16 mouse cellular contexts compared by ENCODE assay signal in the genomic region with DNA sequence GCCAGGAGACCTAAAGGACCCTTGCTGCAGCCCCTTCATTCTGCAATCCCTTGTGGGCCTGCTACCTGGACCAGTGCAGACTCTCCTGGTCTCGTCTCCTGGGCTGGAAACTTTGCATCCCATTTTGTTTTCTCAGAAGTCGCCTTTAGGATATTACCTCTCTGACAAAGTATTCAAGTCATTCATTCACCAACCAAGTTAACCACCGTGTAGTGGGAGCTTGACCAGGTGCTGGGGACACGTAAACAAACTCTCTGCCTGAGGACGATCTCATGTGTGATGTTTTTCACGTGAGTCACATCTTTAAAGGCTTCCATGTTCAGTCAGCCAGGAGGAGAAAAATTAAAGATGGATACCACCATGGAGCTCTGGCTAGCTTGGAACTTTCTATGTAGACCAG. TPM values are rescaled to one million over a fixed set of nuclear protein-coding genes. Genes with fewer than 3 reads are reported as not detected.
DNase-seq lines count a peak whose midpoint lies in the region; ATAC-seq and TF ChIP-seq lines count a peak whose summit lies in the region.
"Had no signal": no experiment of that assay in that cellular context is flagged by ENCODE, and none has a peak within 500 bp of the region (broad histone marks: within the 10 kb centered on the region; RNA-seq: fewer than 3 reads in every experiment).

No protein-coding gene starts in this region.

- H3K4me3 ChIP-seq in heart, embryonic 14.5 days (ENCODE audit: control insufficient read depth in 1 of 2, insufficient read depth in 1 of 2, low read depth in 1 of 2, low read length in 2 of 2), result no peak overlapping the region
- H3K4me3 ChIP-seq in neural tube, embryonic 15.5 days (replicated peaks), result no peak overlapping the region
- H3K4me3 ChIP-seq in stomach, postnatal 0 days (ENCODE audit: low read depth, low read length), result no peak overlapping the region
- H3K4me3 ChIP-seq in midbrain, postnatal 0 days (ENCODE audit: low read depth, low read length), result no peak overlapping the region
- H3K4me3 ChIP-seq: liver, embryonic 12.5 days; midbrain, embryonic 15.5 days; neural tube, embryonic 12.5 days had no signal

- peaks cover 11% of the 10 kb centered on the region; the same call in 1 of the 2 replicates for H3K36me3 ChIP-seq in heart, embryonic 14.5 days (ENCODE audit: control insufficient read depth, insufficient read depth, low read length)
- H3K36me3 ChIP-seq in neural tube, embryonic 15.5 days, result peaks cover 22% of the 10 kb centered on the region
- H3K36me3 ChIP-seq in stomach, postnatal 0 days (ENCODE audit: control insufficient read depth, insufficient read depth, low read length), result no peaks in the 10 kb centered on the region
- peaks cover 18% of the 10 kb centered on the region for H3K36me3 ChIP-seq in midbrain, postnatal 0 days (ENCODE audit: insufficient read depth, low read length)
- H3K36me3 ChIP-seq: liver, embryonic 12.5 days had no signal

- ATAC-seq in heart, embryonic 14.5 days (ENCODE audit: insufficient number of reproducible peaks, insufficient read depth, low FRiP score, low read depth), result no peak
- ATAC-seq in neural tube, embryonic 15.5 days (ENCODE audit: low FRiP score), result no peak
- ATAC-seq in stomach, postnatal 0 days (ENCODE audit: low FRiP score, low TSS enrichment), result no peak
- no peak for ATAC-seq in midbrain, postnatal 0 days (ENCODE audit: low FRiP score)
- ATAC-seq: CD4-positive, CD25-positive, alpha-beta regulatory T cell, adult 4 months; inflammation-experienced regulatory T-cells, adult 6 months; liver, embryonic 12.5 days had no signal

- peak overlapping the region; percentile 80 to 81 for H3K27ac ChIP-seq in heart, embryonic 14.5 days (replicated peaks in 1 of 2; ENCODE audit: control insufficient read depth in 1 of 2, insufficient read depth in 1 of 2, low read depth in 2 of 2, low read length in 2 of 2)
- 0 out of 2 replicates have a peak overlapping the region, but pooled peaks have one; percentile 6 for H3K27ac ChIP-seq in neural tube, embryonic 15.5 days (replicated peaks)
- peak overlapping the region; percentile 75 for H3K27ac ChIP-seq in stomach, postnatal 0 days (replicated peaks)
- no peak overlapping the region for H3K27ac ChIP-seq in midbrain, postnatal 0 days (ENCODE audit: low read depth, low read length)
- H3K27ac ChIP-seq: liver, embryonic 12.5 days; midbrain, embryonic 15.5 days; neural tube, embryonic 12.5 days had no signal

- no peak for TF ChIP-seq CTCF in stomach, postnatal 0 days (IDR thresholded peaks at IDR 0.05; ENCODE audit: low read depth)
- TF ChIP-seq CTCF in midbrain, postnatal 0 days (IDR thresholded peaks at IDR 0.05), result no peak

- TF ChIP-seq EP300 in stomach, postnatal 0 days (optimal IDR thresholded peaks at IDR 0.05), result no peak

- H3K9me3 ChIP-seq in heart, embryonic 14.5 days (ENCODE audit: control insufficient read depth, low read length), result no peaks in the 10 kb centered on the region
- H3K9me3 ChIP-seq in neural tube, embryonic 15.5 days (replicated peaks), result no peaks in the 10 kb centered on the region
- no peaks in the 10 kb centered on the region for H3K9me3 ChIP-seq in stomach, postnatal 0 days (ENCODE audit: control insufficient read depth, low read length)
- H3K9me3 ChIP-seq in midbrain, postnatal 0 days (ENCODE audit: low read length), result no peaks in the 10 kb centered on the region
- H3K9me3 ChIP-seq: liver, embryonic 12.5 days; midbrain, embryonic 15.5 days; neural tube, embryonic 12.5 days had no signal

- H3K4me2 ChIP-seq in heart, embryonic 14.5 days (ENCODE audit: low read length), result 0 out of 2 replicates have a peak overlapping the region, but pooled peaks have one; percentile 21
- no peak overlapping the region for H3K4me2 ChIP-seq in neural tube, embryonic 15.5 days
- no peak overlapping the region for H3K4me2 ChIP-seq in stomach, postnatal 0 days (replicated peaks; ENCODE audit: low read depth)
- no peak overlapping the region for H3K4me2 ChIP-seq in midbrain, postnatal 0 days (ENCODE audit: low read depth, low read length, poor library complexity, severe bottlenecking)
- H3K4me2 ChIP-seq: liver, embryonic 12.5 days; midbrain, embryonic 15.5 days; neural tube, embryonic 12.5 days had no signal

- H3K27me3 ChIP-seq in heart, embryonic 14.5 days (ENCODE audit: control insufficient read depth, insufficient read depth, low read length), result no peaks in the 10 kb centered on the region
- H3K27me3 ChIP-seq in neural tube, embryonic 15.5 days (replicated peaks), result no peaks in the 10 kb centered on the region
- no peaks in the 10 kb centered on the region for H3K27me3 ChIP-seq in stomach, postnatal 0 days (ENCODE audit: control insufficient read depth, insufficient read depth, low read length)
- no peaks in the 10 kb centered on the region for H3K27me3 ChIP-seq in midbrain, postnatal 0 days (ENCODE audit: insufficient read depth, low read length)
- H3K27me3 ChIP-seq: liver, embryonic 12.5 days; midbrain, embryonic 15.5 days; neural tube, embryonic 12.5 days had no signal

- peaks cover 12 to 17% of the 10 kb centered on the region in 2 experiments for H3K4me1 ChIP-seq in heart, embryonic 14.5 days (ENCODE audit: control insufficient read depth in 2 of 2, insufficient read depth in 2 of 2, low read length in 2 of 2)
- peaks cover 9% of the 10 kb centered on the region for H3K4me1 ChIP-seq in neural tube, embryonic 15.5 days
- H3K4me1 ChIP-seq in stomach, postnatal 0 days (replicated peaks; ENCODE audit: control insufficient read depth, insufficient read depth), result no peaks in the 10 kb centered on the region
- no peaks in the 10 kb centered on the region for H3K4me1 ChIP-seq in midbrain, postnatal 0 days (ENCODE audit: insufficient read depth, low read length)
- H3K4me1 ChIP-seq: liver, embryonic 12.5 days had no signal

- DNase-seq in heart, adult 8-10 months (ENCODE audit: low spot score), result no peak
- peak; percentile 26 for DNase-seq in kidney, adult 9 months
- no peak for DNase-seq in kidney, adult 18-20 months
- DNase-seq in neural tube, embryonic 10.5 days (ENCODE audit: extremely low spot score, low spot score), result no peak
- DNase-seq in stomach, postnatal 0 days (ENCODE audit: low spot score), result no peak
- no peak for DNase-seq in midbrain, postnatal 0 days (ENCODE audit: low spot score)
- DNase-seq: cerebellum, postnatal 36 days; gastrocnemius, postnatal 25 days; thymus, postnatal 4 days had no signal

- no peak overlapping the region for H3K9ac ChIP-seq in heart, embryonic 14.5 days (ENCODE audit: low read length)
- no peak overlapping the region for H3K9ac ChIP-seq in neural tube, embryonic 15.5 days (replicated peaks)
- no peak overlapping the region for H3K9ac ChIP-seq in stomach, postnatal 0 days (ENCODE audit: low read length)
- H3K9ac ChIP-seq in midbrain, postnatal 0 days (replicated peaks; ENCODE audit: low read length, poor library complexity, severe bottlenecking), result no peak overlapping the region
- H3K9ac ChIP-seq: liver, embryonic 12.5 days; midbrain, embryonic 15.5 days; neural tube, embryonic 12.5 days had no signal

- WGBS in heart, embryonic 14.5 days, result 79% methylated on average over 6 of the region's 6 CpGs
- WGBS in neural tube, embryonic 15.5 days, result 87% methylated on average over 6 of the region's 6 CpGs
- 52% methylated on average over 6 of the region's 6 CpGs for WGBS in stomach, postnatal 0 days
- 89% methylated on average over 6 of the region's 6 CpGs for WGBS in midbrain, postnatal 0 days

RNA-seq across cellular contexts. Expression of a gene that starts 7.6 kb away (rescaled TPM):
- polyA plus RNA-seq in heart, embryonic 14.5 days (2014; fragmentation: Nextera tagmentation; extraction: Ambion mirVana), result 0.57 and 1.0 TPM in 2 replicates
- 1 to 10 TPM; 1.0 to 1.8 (median 1.2) TPM for total RNA-seq in heart, adult 8-10 months (2022)
- polyA plus RNA-seq in neural tube, embryonic 15.5 days (2015; fragmentation: Nextera tagmentation; extraction: Ambion mirVana), result 2.3 and 2.6 TPM in 2 replicates
- 0.52 and 0.57 TPM in 2 replicates for polyA plus RNA-seq in stomach, postnatal 0 days (2015; fragmentation: Nextera tagmentation; extraction: Ambion mirVana)
- 51.3 and 61.0 TPM in 2 replicates for total RNA-seq in midbrain, postnatal 0 days (2014; rRNA removed)
- polyA plus RNA-seq in midbrain, postnatal 0 days (2015; fragmentation: Nextera tagmentation; extraction: Ambion mirVana), result 2.5 and 2.7 TPM in 2 replicates
- polyA plus RNA-seq: inflammation-experienced regulatory T-cells, adult 6 months had no signal
